Mouse (Mus musculus) ES-E14 (cell line): ENCODE measurements around the gene Tmem132b. TPM values are rescaled to one million over a fixed set of nuclear protein-coding genes. Genes with fewer than 3 reads are reported as not detected.

ENCODE experiments used
- DNase-seq: peaks from one replicate; pipeline ENCODE4 v3.0.0-alpha.2; 2013; ENCODE audit warnings: low read depth, low spot score
- H3K27ac ChIP-seq: 2 replicates; pipeline ENCODE4 v1.5.1; 2012; ENCODE audit warnings: low read depth, mild to moderate bottlenecking, low read length, moderate library complexity, mixed read lengths; ENCODE audit not compliant: poor library complexity, insufficient read depth, severe bottlenecking
- H3K36me3 ChIP-seq: 2 replicates; pipeline ENCODE4 v1.6.1; 2012; ENCODE audit warnings: mild to moderate bottlenecking, low read length, moderate library complexity, mixed read lengths; ENCODE audit not compliant: control insufficient read depth, poor library complexity, insufficient read depth, severe bottlenecking
- H3K4me1 ChIP-seq, 2 experiments: fragments of 150-350 bp in 1 of 2; sonication (generic) in 1 of 2; 2 replicates each; pipeline ENCODE4 v1.6.1; 2012; ENCODE audit warnings: low read length in 2 of 2, mild to moderate bottlenecking in 1 of 2, mixed read lengths in 1 of 2; ENCODE audit not compliant: control insufficient read depth in 2 of 2, insufficient read depth in 2 of 2, poor library complexity in 1 of 2
- H3K4me3 ChIP-seq, 2 experiments: fragments of 150-350 bp in 1 of 2; sonication (generic) in 1 of 2; 2 replicates each; pipeline ENCODE4 v1.5.1; 2012; ENCODE audit warnings: low read length in 2 of 2, low read depth in 1 of 2, mild to moderate bottlenecking in 1 of 2, mixed read lengths in 1 of 2; ENCODE audit not compliant: insufficient read depth in 1 of 2, poor library complexity in 1 of 2, severe bottlenecking in 1 of 2
- H3K9ac ChIP-seq: 2 replicates; pipeline ENCODE4 v1.6.1; 2012; ENCODE audit warnings: low read depth, mild to moderate bottlenecking, low read length, mixed read lengths; ENCODE audit not compliant: poor library complexity, insufficient read depth, severe bottlenecking
- H3K9me3 ChIP-seq: fragments of 150-350 bp; sonication (generic); 2 replicates; pipeline ENCODE4 v1.6.1; 2012; ENCODE audit warnings: low read depth, mild to moderate bottlenecking, low read length; ENCODE audit not compliant: control insufficient read depth, insufficient read depth
- CHD2 ChIP-seq: IDR thresholded peaks from 2 replicates; pipeline ENCODE4 v1.6.1; 2014; ENCODE audit warnings: mild to moderate bottlenecking, low read depth, low read length, inconsistent platforms
- HCFC1 ChIP-seq: IDR thresholded peaks from 2 replicates; pipeline ENCODE4 v1.6.1; 2012; ENCODE audit warnings: low read length, inconsistent platforms, borderline replicate concordance; ENCODE audit not compliant: insufficient read depth
- MAFK ChIP-seq: IDR thresholded peaks from 2 replicates; pipeline ENCODE4 v1.6.1; 2014; ENCODE audit warnings: mild to moderate bottlenecking, low read depth, low read length, inconsistent platforms; ENCODE audit not compliant: insufficient read depth
- ZC3H11A ChIP-seq: IDR thresholded peaks from 2 replicates; pipeline ENCODE4 v1.6.1; 2012; ENCODE audit warnings: low read depth, mild to moderate bottlenecking, inconsistent platforms, low read length, borderline replicate concordance
- ZNF384 ChIP-seq: IDR thresholded peaks from 2 replicates; pipeline ENCODE4 v1.6.1; 2012; ENCODE audit warnings: low read depth, low read length, inconsistent platforms
- in situ Hi-C, 2 experiments: fragments of 600-800 bp; cut with MboI; formaldehyde crosslinking; loops; one replicate each; pipeline ENCODE4 v1.15.1; 2025; ENCODE audit warnings: low sequenced_read_pairs in 2 of 2, inconsistent platforms in 1 of 2; ENCODE audit not compliant: unreplicated experiment in 2 of 2
- total RNA-seq: library from RNA; depleted of rRNA; stranded (reverse); fragments of 300-350 nt; gene quantifications from 2 replicates; pipeline ENCODE4 v1.2.3, GENCODE M21; 2012

Tmem132b gene
- total RNA-seq, 1 experiment = 0.13 TPM

- no peak overlapping the region for H3K4me3 ChIP-seq
- in situ Hi-C loops = loop anchor here in 1 of 2 experiments (25.0 kb wide), 1 partner anchor 89 kb away; no protein-coding TSS in a partner anchor
- no peak overlapping the region for H3K27ac ChIP-seq
- no peaks in the 10 kb centered on the region for H3K9me3 ChIP-seq
- TF ChIP-seq CHD2 (no peak), MAFK (no peak), ZC3H11A (no peak), ZNF384 (no peak), HCFC1 (no peak)
- H3K9ac ChIP-seq = no peak overlapping the region
- no peaks in the 10 kb centered on the region for H3K36me3 ChIP-seq
- no peaks in the 10 kb centered on the region for H3K4me1 ChIP-seq
- no peak for DNase-seq
Measured at GRCm38 (mm10) chr5:125751481-125751880, 219.9 kb downstream of the Tmem132b start.

DNA sequence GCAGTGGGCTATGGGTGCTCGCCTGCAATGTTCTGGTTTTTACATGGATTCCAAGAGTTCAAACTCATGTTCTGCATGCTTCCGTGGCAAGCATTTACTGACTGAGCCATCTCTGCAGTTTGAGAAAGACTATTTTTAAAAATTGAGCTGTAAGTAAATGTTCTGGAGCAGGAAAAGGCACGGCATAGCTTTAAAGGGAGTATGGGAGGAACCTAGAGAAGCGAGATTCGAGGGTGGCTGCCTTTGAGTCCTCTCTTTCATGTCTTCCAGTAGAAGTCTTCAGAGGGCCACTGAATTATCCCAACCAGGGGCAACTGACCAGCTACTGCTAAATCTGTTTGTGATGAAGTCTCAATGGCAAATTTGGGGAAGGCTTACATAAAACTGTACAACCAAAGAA lies 221.0 kb downstream of the Tmem132b start:
- no peak for DNase-seq
- no peaks in the 10 kb centered on the region for H3K36me3 ChIP-seq
- TF ChIP-seq ZNF384 (no peak), ZC3H11A (no peak), CHD2 (no peak)
- no peak overlapping the region for H3K9ac ChIP-seq
- no peak overlapping the region for H3K4me3 ChIP-seq
- H3K27ac ChIP-seq = no peak overlapping the region
- H3K4me1 ChIP-seq = no peaks in the 10 kb centered on the region
- no peaks in the 10 kb centered on the region for H3K9me3 ChIP-seq
- in situ Hi-C loops = loop anchor here in 1 of 2 experiments (25.0 kb wide), 1 partner anchor 90 kb away; no protein-coding TSS in a partner anchor

- no peak overlapping the region for H3K27ac ChIP-seq
- H3K4me1 ChIP-seq = no peaks in the 10 kb centered on the region
- DNase-seq = no peak
- in situ Hi-C loops = loop anchor here in 1 of 2 experiments (25.0 kb wide), 1 partner anchor 95 kb away; no protein-coding TSS in a partner anchor
- H3K9me3 ChIP-seq = no peaks in the 10 kb centered on the region
- H3K9ac ChIP-seq = no peak overlapping the region
- TF ChIP-seq MAFK (no peak), ZNF384 (no peak)
- H3K4me3 ChIP-seq = no peak overlapping the region
- H3K36me3 ChIP-seq = no peaks in the 10 kb centered on the region
Measured at GRCm38 (mm10) chr5:125756987-125757530, 225.5 kb downstream of the Tmem132b start.

DNA sequence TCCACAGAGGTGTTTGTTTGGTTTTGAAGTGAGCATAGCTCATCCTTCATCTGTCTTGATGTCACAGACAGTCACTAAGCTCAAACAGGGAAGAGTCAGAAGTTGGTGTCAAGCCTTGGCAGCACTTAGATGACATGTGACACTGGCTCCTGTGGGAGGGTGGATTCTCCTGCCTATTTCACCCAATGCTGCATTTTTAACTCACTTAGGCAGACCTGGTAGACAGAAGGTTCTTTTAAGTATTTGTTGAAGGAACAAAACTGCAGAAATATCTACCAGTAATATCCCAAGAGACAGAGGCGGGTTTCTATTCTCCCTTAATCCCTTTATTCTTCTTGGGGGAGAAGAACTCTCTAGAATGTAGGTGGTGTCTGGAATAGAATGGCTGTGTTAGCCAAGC lies 226.9 kb downstream of the Tmem132b start:
- Histone ChIP-seq H3K9ac (no peak overlapping the region), H3K4me1 (no peaks in the 10 kb centered on the region)
- in situ Hi-C loops = loop anchor here in 1 of 2 experiments (25.0 kb wide), 1 partner anchor 96 kb away; no protein-coding TSS in a partner anchor

DNA sequence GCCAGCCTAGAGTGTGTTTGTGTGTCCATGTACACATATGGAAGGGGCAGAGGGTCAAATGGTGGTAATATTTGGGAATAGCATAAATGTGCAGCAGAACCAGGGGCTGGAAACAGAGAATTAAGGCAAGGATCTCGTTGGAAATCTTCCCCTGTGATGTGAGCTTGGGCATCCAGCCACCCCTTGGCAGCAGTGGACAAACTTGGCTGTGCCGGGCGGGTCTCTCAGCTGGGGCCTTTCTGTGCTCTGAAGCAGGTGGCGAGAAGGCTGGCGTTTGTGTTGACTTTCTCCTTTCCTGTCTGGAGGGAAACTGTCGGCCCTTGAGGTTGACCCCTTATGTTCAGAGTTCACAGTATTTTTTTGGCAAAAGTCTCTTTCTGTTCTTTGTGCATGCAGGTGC lies 235.4 kb downstream of the Tmem132b start:
- H3K9ac ChIP-seq = no peak overlapping the region
- no peaks in the 10 kb centered on the region for H3K4me1 ChIP-seq
- no peak overlapping the region for H3K4me3 ChIP-seq
- H3K27ac ChIP-seq = no peak overlapping the region
- DNase-seq = no peak
- TF ChIP-seq HCFC1 = no peak
- TF ChIP-seq ZNF384 = no peak
- no peak for TF ChIP-seq MAFK
- TF ChIP-seq CHD2 = no peak
- TF ChIP-seq ZC3H11A = no peak
- H3K36me3 ChIP-seq = no peaks in the 10 kb centered on the region
- H3K9me3 ChIP-seq = no peaks in the 10 kb centered on the region
- in situ Hi-C loops = loop anchor here in 1 of 2 experiments (25.0 kb wide), 1 partner anchor 105 kb away; no protein-coding TSS in a partner anchor

More for the DNA sequence above, 226.9 kb downstream of the Tmem132b start:
- DNase-seq = no peak
- Histone ChIP-seq H3K36me3 (no peaks in the 10 kb centered on the region), H3K4me3 (no peak overlapping the region), H3K27ac (no peak overlapping the region), H3K9me3 (no peaks in the 10 kb centered on the region)
- TF ChIP-seq ZNF384 (no peak), CHD2 (no peak), ZC3H11A (no peak), MAFK (no peak), HCFC1 (no peak)
